Mouse (Mus musculus): ENCODE measurements around the gene Sh3bgrl2.
A peak's percentile ranks its signal among the peaks of the same experiment; 100 is the strongest.

Gene Sh3bgrl2

DNA sequence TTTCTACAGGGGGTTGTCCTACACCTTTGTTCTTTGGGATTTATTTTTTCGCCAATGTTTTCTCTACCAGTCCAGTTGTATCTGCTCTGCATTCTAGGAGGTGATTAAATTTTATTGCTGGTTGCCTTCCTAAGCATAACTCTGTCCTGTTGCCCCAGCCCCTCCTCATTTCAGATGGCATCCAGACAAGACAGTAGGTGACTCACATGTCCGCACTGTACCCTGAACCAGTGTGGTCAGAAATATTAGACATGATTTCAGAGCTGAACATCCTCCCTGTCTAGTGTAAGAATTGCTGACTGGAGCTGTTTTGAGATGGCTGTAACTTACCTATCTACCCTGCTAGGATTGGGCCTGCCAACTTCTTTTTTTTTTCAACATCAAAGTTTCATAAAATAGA, 40.9 kb downstream of the Sh3bgrl2 start:
- no peak for DNase-seq (ENCODE audit: low read depth, low spot score)

DNA sequence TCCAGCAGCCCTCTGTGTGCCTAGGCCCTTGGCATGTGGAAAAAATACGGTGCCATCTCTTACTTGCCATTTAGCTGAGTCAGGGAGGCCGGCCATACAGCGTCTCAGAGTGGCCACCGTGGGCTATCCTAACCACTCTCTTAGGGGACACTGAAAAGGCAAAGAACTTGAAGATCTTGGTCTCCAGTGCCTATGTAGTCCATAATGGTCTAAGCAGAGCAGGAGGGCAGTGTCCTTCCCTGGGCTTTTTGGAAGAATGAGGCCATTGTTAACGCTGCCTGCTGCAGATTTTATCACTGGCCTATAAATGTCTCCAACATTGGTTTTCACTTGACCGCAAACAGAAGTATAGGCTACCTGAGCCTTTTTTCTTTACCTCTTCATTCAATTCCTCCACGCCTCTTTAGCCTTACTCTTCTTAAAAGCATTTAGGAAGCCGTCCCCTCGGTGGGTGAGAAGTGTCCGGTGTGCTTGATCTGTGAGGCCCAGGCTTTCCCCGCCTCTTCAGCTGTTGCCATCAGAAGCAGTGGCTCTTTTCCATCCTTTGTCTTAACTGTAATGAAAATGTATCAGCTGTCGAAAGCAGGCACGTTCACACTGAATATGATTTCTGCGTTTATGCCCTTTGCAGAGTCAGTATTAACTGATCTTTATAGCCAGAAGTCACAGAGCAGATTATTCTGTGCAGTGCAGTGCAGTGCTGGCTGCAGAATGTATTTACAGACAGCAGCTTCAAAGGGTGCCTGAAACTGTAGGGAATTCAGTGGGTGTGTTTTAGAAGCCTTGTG, 41.7 kb downstream of the Sh3bgrl2 start:
- no peak for DNase-seq (ENCODE audit: low read depth, low spot score)

DNA sequence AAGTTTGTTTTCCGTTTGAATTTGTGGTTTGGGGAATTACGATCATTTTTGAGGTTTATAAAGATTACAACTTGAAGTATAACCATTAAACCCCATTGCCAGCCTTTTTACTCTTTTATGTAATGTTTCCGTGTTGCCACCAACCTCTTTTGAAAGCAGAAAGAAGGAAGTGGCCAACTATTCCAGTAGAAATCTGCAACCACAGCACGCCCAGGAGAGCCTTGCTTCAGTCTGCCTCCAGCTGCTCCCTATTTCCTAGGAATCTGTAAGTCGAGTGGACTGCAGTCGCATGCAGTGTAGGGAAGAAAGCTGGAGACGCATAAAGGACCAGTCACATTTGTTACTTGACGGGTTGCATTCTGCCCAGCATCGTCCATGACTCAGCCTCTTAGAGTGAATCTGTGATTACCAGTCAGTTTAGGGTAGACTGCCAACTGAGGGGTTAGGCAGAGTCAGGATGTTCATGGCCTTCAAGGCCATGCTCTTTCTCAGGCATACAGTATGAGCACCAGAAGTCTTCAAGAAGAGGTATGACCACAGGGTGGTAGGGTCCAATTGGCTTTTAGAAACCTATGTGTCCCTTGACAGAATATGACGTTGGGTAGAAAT, 43.8 kb downstream of the Sh3bgrl2 start:
- no peak for DNase-seq (ENCODE audit: low read depth, low spot score)

DNA sequence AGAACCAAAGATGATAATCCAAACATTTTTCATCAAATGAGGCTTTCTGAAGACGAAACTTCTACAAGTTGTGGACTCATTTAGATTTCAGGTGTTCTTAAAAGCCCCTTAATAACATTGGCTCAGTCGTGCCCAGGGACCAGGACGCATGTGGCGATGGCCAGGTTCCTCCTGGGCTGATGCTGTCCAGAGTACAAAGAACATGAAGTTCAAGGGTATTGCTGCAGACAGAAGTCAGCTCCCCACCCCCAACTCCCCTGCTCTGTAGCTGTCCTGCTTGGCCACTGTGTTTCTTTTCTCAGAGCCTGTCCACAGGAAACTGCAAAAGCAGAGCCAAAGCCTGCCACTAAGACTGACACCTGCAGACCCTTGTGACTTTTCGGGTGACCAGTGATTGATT, 45.7 kb downstream of the Sh3bgrl2 start:
- DNase-seq (ENCODE audit: low read depth, low spot score): no peak

DNA sequence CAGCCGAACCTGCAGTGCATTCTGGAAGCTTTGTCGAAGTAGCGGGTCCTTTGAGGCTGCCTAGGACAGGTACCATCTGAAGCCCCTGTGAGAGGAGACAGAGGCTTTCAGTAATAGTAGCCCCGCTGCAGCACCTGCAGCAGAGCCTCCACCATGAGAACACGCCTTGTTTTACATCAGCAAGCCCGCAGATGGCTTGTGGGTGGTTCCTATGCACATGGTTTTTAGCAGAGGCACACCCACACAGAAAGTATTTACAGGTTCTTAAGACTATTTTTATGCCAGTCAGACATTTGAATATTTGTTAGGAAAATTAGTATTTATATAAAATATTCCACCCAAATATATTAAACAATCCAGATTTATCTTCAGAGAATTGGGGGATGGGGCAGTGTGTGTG, 48.0 kb downstream of the Sh3bgrl2 start:
- DNase-seq (ENCODE audit: low read depth, low spot score): no peak

DNA sequence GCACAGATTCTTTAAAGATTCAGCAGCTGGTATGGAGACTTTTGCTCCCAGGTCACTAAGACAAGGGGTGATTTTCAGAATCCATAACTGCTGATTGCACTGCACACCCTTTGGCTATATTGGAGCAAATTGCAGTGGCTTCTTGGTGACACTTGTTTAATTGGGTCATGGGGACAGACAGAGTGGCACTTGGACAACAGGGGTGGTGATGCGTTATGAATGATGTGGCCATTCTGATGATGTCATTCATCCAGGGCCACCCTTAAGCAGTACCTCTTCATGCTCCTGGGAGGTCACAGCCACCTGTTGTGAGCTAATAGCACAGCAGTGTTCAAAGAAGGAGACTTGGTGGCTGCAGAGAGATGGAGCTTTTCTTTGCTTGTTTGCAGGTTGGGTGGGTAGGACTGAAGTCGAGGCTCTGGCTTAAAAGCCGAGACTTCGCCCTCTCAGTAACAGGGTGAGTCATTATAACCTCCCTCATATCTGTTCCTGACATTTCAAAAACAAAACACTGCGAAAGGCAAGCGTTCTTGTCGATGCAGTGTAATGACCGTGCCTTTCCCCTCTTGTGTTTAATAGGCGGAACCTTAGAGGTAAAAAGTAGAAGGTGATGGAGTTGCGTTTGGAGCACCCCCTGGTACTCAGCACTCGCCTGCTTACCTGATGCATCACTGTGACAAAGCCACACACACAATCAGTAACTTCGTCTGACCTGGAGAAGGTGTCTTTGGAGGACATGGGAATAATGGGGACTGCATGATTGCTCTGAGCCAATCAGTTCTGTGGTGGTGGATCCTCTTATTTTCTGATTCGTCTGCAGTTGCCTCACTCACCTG, 48.7 kb downstream of the Sh3bgrl2 start:
- no peak for DNase-seq (ENCODE audit: low read depth, low spot score)

DNA sequence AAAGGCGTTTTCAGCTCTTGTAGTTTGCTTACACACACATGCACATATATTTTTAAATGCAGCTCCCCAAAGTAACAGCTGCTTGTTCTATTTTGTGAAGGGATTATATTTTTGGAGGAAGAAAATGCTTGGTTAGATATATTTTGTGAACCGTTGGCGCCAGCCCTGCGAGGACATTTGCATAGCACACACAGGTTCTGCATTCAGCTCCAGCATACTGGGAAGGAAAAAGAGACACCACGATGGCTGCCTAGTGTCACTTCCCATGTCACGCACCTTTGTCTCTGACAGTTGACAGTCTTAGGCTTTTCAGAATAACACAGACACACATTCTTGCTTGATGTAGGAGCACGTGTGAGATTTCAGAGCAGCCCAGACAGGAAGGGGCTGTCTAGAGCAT, 49.9 kb downstream of the Sh3bgrl2 start:
- no peak for DNase-seq (ENCODE audit: low read depth, low spot score)

DNA sequence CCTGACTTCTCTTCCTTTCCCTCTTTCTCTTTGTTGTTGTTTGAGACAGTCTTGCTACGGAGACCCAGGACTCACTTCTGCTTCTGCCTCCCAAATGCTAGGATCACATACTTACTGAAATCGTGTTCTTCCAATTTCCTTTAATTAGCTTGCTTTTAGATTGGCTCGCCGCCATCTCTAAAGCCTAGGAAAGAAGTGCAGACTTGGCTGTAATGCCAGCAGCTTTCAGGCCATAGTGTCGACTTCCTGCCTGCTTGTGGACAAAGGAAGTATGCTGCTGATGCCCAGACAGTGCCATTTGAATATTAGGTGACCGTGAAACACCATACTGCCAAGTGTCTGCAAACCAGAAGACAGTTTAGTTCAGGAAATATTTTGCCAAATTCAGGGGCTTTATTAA, 51.4 kb downstream of the Sh3bgrl2 start:
- DNase-seq (ENCODE audit: low read depth, low spot score): no peak

DNA sequence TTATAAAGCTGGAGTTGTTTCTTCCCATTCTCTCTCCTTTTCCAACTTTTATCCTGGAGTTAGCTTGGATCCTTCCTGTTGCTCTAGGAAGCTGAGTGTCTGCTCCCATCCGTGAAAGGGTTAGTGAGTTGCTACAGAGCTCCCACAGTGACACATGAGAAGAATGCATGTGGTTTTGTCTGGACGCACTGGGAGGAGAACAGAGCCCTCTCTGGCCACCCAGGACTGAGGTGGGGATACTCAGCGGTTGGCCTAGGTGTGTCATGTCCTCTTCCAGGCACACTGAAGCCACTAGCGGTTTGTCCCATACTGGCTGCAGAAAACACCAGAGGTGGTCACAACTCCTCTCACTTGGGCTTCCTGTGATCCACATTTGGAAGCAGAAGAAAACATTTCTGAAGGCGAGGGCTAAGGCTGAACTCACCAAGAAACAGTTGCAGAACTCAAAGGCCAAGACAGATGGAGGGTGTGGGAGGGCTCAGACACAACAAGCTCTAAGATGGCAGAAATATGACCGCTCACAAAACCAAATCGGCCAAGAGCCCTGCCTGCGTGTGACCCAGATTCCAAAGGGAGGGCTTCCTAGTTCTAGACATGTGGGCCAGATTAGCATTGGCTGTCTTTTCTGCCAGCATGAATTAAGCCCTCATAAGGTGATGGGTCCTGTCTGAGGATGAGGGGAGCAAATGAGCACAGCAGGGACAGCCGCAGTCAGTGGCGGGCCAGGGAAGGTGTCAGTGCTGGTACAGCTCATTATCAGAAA, 52.3 kb downstream of the Sh3bgrl2 start:
- peak; percentile 58 for DNase-seq (ENCODE audit: low read depth, low spot score)

DNA sequence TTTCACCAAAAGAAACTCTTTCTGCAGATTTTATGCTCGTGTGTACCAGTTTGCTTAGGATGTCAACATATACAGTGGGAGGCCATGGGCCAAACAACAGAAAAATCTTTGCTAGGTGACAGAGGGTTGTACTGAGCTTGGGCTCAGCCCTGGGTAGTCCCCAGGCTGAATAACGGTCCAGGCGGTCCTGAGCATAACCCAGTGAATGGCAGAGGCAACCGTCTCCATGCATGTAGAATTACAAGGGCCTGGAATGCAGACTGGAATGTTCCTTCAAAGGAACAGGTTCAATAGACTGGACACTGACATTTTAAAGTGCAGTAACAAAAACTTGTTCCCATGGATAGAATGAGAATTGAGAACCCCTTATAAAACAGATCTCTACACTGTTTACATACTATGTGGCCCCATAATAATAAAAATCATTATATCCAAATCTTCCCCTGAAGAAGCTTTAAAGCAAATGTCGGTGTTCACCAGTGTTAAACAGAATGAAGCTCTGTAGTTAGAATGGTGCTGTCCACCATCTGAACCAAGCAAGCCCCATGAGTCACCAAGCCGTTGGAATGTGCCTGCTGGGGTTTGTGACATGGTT, 54.1 kb downstream of the Sh3bgrl2 start:
- no peak for DNase-seq (ENCODE audit: low read depth, low spot score)

DNA sequence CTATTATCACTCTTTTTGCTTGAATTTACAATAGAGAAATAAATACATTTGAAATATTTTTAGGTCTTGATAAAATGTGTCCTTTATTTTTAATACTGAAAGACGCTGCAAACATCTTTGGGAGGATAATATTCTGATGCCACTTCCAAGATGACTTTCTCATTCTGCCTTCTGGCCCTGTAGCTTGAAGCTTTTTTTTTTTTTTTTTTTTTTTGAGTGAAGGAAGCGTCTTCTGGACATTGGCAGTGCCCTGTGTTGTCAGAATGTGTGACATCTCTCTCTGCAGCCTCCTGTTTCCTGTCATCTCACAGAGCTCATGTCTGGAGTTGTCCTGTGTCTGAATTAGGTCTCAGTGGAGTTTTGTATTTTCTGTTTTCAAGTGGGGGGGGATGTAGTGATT, 55.0 kb downstream of the Sh3bgrl2 start:
- DNase-seq (ENCODE audit: low read depth, low spot score): no peak

DNA sequence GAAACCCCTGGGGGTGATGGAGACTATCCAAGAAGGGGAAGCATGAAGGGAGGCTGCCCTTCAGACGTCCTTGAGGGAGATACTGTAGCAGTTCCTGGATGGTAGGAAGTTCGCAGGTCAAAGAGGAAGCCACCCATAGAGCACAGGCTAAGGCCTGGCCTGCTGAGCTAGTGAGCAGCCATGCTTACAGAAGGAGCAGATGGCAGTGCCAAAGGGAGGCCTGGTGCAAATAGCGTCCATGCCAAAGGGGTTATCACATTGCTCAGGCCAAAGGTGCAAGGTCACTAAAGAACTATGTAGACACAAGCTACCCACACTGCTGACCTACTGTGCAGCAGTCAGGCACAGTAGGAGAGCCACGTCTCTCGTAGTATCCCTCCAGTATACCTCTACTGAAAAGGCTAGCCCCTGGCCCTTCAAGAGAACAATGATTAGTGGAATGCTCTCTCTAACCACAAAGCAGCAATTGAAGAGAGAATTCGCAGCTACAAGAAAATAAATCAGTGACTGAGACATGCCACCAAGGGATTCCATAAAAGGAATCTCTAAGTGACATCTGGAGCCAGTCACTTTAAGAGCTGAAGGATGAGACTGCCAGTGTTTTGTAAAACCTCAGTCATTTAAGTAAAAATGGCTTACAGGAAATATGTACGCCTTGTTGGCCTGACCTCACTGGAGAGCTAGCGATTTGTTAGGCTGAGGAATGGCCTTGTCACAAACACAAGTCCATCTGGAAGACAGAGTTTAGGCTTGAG, 57.9 kb downstream of the Sh3bgrl2 start:
- no peak for DNase-seq (ENCODE audit: low read depth, low spot score)

DNA sequence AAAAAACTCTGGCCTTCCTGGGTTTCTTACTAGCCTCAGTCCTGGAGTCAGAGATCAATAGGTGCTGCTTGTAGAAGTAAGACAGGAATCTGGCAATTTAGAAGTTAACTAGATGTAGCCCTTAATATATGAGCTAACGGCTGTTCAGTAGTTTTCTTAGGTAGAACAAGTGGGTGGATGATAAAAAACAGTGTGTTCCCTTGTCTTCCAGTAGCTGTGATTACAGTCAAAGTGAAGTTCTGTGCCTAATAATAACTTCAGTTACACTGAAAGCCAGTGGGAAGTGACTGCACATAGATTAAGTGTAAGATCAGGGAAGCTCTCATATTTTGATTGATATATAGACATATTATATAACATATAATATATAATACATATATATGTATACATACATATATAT, 60.0 kb downstream of the Sh3bgrl2 start:
- no peak for DNase-seq (ENCODE audit: low read depth, low spot score)

DNA sequence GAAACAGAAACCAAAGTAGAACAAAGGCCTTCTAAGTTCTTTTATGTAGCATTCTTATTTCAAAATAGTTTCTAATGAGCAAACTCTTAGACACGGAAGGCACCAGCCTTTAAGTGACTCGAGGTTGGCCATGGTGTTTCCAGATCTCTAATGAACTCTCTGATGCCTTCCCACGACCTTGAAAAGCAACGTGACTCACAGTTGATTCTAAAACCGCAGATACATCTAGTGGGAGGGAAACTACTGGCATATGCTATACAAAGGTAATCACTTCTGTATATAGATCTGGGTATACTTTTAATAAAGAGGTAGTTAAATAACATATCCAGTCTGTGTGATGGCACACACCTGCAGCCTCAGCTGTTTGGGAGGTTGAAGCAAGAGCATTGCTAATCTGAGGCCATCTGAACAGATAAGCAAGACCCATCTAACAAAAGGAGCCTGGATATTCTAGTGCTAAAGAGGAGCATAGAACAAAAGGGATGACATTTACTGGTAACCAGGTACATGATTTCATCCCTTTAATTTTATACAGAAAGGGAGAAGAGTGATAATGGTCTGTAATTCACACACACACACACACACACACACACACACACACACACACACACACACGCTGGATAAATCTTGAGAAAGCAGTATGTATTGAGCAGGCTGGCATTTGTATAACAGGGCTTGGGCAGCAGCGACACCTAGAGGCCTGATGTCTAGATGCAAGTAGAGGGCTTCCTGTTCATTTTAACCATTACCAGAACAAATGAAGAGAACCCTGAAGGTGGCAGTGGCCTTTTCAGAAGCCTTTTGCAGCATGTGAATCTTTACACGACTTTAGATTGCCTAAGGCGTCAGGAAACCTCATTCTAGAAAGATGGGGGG, 61.5 kb downstream of the Sh3bgrl2 start:
- DNase-seq (ENCODE audit: low read depth, low spot score): peak; percentile 85

DNA sequence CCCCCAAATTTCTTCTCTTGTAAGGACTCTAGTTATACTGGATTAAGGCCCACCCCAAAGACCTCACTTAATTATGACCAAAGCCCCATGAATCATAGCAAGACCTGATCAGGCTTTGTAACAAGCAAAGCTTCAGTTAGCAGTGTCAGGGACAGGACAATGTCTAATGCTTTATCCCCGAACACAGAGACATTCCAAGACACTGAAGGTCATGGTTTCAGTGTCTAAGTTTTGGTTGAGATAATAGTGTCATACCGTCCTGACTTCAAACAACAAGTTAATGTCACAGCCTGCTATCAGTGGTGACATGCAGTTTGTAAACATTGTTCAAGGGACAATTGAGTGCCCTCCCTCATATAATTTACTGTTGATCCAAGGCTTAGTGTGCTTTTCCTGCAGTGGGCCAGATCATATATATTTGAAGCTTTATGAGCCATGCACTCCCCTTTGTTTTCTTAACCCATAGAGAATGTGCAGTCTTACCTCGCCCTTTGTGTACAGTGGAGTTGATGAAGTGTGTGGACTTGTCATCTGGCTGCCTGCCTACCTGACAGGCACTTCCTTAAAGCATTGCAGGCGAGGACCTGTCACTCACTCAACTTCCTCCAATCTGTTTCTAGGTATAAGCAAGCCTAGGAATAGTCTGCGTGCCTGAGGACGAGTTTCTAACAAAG, 67.9 kb downstream of the Sh3bgrl2 start:
- DNase-seq (ENCODE audit: low read depth, low spot score): no peak

DNA sequence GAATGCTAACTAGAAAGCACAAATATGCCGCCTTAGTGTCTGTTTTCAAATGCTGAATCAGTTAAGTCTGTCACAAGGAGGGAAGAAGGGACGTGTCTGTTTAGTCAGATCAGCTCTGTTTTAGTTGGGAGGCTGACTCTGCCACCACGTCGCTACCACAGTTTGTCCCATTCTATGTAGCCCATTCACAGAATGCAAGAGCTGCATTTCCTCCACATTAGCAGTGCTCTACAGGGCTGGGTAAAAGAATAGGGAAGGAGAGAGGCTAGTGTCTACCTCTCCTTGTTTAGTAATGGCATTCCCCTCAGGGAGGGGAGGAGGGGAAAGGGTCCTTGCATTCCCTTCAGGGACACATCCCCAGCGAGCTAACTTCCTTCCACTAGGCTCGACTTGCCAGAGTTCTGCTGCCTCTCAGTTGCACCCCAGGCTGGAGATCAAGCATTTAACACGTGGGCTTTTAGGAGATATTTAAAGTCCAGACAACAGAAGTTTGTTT, 68.5 kb downstream of the Sh3bgrl2 start:
- no peak for DNase-seq (ENCODE audit: low read depth, low spot score)

DNA sequence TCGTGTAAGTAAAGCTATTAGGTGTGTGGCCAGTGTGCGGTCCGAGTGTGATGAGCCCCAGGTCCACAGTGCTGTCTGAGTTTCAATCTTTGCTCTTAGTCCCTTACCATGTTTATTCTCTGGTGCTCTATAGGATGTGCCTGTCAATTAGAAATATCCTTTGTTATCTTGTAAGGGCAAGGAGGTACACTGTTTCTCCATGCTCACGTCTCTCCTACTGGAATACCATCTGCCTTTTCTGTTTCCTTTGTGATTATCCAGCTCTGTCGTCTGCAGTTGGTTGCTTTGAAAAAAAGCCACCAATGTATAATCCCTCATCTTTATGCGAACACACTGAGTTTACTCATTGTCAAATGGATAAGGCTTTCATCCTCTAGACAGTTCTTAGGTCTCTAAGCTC, 75.3 kb downstream of the Sh3bgrl2 start:
- no peak for DNase-seq (ENCODE audit: low read depth, low spot score)

DNA sequence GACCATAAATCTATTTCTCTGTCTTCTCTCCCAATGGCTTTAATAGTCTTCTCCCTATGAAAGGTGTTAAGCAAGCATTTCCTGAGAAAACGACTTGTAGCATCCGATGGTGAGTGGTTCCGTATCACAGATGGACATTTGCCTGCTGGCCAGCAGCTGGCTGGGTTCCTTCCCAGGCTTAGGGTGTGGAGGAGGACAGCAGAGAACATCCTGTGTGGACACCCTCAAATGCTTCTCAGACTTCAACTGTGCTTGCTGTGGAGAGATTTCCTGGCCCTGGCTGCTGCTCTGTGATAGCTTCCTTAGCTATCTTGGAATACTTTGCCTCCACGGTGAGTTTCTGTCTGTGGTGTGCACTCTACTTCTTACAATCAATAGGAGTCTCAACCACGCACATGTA, 76.1 kb downstream of the Sh3bgrl2 start:
- no peak for DNase-seq (ENCODE audit: low read depth, low spot score)

DNA sequence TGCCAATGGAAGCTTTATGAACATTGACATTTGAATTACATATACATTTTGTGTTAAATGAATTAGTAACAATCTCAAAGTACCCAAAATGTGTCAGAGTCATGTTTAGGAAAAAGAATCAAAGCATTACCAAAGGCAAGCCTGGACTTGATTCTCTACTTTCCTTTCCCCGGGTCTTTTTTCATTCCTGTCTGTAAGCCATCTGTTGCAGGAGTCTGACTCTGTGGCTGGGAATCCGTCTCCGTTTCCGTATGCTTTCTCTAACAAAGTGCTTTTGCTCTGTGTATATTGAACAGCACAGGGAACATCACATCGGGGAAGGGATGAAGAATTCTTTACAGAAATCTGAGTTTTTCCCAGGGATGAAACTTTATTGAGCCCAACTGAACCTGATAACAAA, 77.0 kb downstream of the Sh3bgrl2 start:
- no peak for DNase-seq (ENCODE audit: low read depth, low spot score)

All from retina, postnatal 7 days (tissue).